Mouse (Mus musculus) intestine, postnatal 0 days (tissue): ENCODE measurements around the gene Endog. TPM values are rescaled to one million over a fixed set of nuclear protein-coding genes. Genes with fewer than 3 reads are reported as not detected.
A peak's percentile ranks its signal among the peaks of the same experiment; 100 is the strongest.
"Not testable (repeated sequence)": the region's sequence is repeated elsewhere in the genome, so short reads cannot be mapped to it uniquely, and the experiment has no call there.

Experiments used
- ATAC-seq: fragments of 200-750 bp; cut with Nextera tagmentation; 2 replicates; pipeline ENCODE4 v1.8.0; 2017; ENCODE audit warnings: mild to moderate bottlenecking, moderate TSS enrichment, moderate library complexity
- H3K27ac ChIP-seq: fragments of 300-500 bp; sonication (generic); 2 replicates; pipeline ENCODE4 v1.5.1; 2014; ENCODE audit warnings: mild to moderate bottlenecking, low read depth, low read length, moderate library complexity
- H3K27me3 ChIP-seq: fragments of 300-500 bp; sonication (generic); replicated peaks from 2 replicates; pipeline ENCODE4 v1.6.1; 2014; ENCODE audit warnings: low read length, mixed read lengths; ENCODE audit not compliant: control insufficient read depth, insufficient read depth
- H3K36me3 ChIP-seq: fragments of 300-500 bp; sonication (generic); 2 replicates; pipeline ENCODE4 v1.6.1; 2014; ENCODE audit warnings: mild to moderate bottlenecking, moderate library complexity; ENCODE audit not compliant: control insufficient read depth, insufficient read depth
- H3K4me1 ChIP-seq: fragments of 300-500 bp; sonication (generic); replicated peaks from 2 replicates; pipeline ENCODE4 v1.6.1; 2014; ENCODE audit warnings: antibody characterized with exemption, low read length, mixed read lengths; ENCODE audit not compliant: control insufficient read depth, insufficient read depth
- H3K4me2 ChIP-seq: fragments of 300-500 bp; sonication (generic); replicated peaks from 2 replicates; pipeline ENCODE4 v1.6.1; 2014; ENCODE audit warnings: low read depth, mild to moderate bottlenecking, moderate library complexity
- H3K4me3 ChIP-seq: fragments of 300-500 bp; sonication (generic); 2 replicates; pipeline ENCODE4 v1.5.1; 2014; ENCODE audit warnings: low read depth, low read length
- H3K9ac ChIP-seq: fragments of 300-500 bp; sonication (generic); 2 replicates; pipeline ENCODE4 v1.6.1; 2014; ENCODE audit warnings: mild to moderate bottlenecking, low read depth, low read length
- H3K9me3 ChIP-seq: fragments of 300-500 bp; sonication (generic); 2 replicates; pipeline ENCODE4 v1.6.1; 2016; ENCODE audit warnings: mixed run types; ENCODE audit not compliant: control insufficient read depth
- CTCF ChIP-seq: sonication (generic); IDR thresholded peaks from 2 replicates; pipeline ENCODE4 v1.5.1; 2016; ENCODE audit warnings: low read depth, mild to moderate bottlenecking, control low read depth, antibody characterized with exemption, moderate library complexity
- WGBS: fragments of 180-500 bp; shearing (Covaris S2); extraction: QIAGEN DNeasy Blood & Tissue Kit; methylation state at CpG from one replicate; pipeline ENCODE4 v1.1.7; 2014; 5-methylcytosine and 5-hydroxymethylcytosine counted together
- polyA plus RNA-seq: library from polyadenylated mRNA; unstranded; fragments of >200 nt; fragmentation: Nextera tagmentation; extraction: Ambion mirVana; gene quantifications from 2 replicates; pipeline ENCODE4 v1.2.1, GENCODE M21; 2015

Endog gene
- polyA plus RNA-seq, 1 experiment from 2014 or later = 56.3 TPM

DNA sequence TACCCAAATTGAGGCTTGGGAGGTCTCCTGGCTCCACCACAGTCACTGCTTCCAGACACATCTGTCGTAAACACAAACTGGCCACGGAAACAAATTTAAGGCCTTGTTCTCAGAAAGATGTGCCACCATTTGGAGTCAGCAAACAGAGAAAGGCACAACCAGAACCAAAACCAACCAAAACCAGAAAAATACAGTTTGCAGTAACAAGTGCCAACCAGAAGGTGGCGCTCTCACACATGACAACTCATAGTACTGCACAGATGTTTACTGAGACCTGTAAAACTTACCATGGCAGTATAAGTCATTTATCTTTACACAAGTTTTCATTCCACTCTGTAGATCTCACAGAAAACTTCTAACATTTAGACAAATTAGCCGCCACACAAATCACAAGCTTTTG lies 4.6 kb upstream of the Endog start:
- H3K27ac ChIP-seq = no peak overlapping the region
- WGBS = 57% methylated on average over 4 of the region's 4 CpGs
- H3K4me1 ChIP-seq = no peaks in the 10 kb centered on the region
- H3K4me2 ChIP-seq = no peak overlapping the region
- H3K36me3 ChIP-seq = no peaks in the 10 kb centered on the region
- H3K9ac ChIP-seq = no peak overlapping the region
- peak; percentile 58 for TF ChIP-seq CTCF
- H3K27me3 ChIP-seq = no peaks in the 10 kb centered on the region
- 0 out of 2 replicates have a peak, but pooled peaks cover 9% of the 10 kb centered on the region for H3K9me3 ChIP-seq
- no peak overlapping the region for H3K4me3 ChIP-seq
- no peak for ATAC-seq

DNA sequence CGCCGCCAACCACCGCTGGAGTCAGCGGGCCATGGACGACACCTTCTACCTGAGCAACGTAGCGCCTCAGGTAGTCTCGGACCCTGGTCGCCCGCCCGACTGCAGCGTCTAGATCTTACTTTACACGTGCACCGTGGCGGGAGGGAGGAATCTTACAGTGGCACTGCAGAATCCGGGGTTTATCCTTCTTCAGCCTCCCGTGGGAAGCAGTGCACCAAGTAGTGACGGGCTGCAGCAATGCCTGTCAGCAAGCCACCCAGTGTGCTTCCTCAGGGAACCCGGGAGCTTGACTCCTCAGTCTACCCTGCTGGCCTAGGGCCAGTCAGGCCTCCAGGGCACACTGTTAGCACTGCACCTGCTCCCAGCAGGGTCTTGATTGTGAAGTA lies 697 bp downstream of the Endog start:
- H3K9ac ChIP-seq = peak overlapping the region; percentile 77
- H3K4me3 ChIP-seq = peak overlapping the region; percentile 73
- H3K27ac ChIP-seq = peak overlapping the region; percentile 93; the same call in 1 of the 2 replicates
- no peaks in the 10 kb centered on the region for H3K27me3 ChIP-seq
- WGBS = under 1% methylated on average over 19 of the region's 19 CpGs
- peaks cover 7% of the 10 kb centered on the region; the same call in 1 of the 2 replicates for H3K4me1 ChIP-seq
- peak overlapping the region; percentile 95 for H3K4me2 ChIP-seq
- H3K9me3 ChIP-seq = 0 out of 2 replicates have a peak, but pooled peaks cover 3% of the 10 kb centered on the region
- TF ChIP-seq CTCF = no peak
- H3K36me3 ChIP-seq = peaks cover 38% of the 10 kb centered on the region
- ATAC-seq = peak; percentile 18

DNA sequence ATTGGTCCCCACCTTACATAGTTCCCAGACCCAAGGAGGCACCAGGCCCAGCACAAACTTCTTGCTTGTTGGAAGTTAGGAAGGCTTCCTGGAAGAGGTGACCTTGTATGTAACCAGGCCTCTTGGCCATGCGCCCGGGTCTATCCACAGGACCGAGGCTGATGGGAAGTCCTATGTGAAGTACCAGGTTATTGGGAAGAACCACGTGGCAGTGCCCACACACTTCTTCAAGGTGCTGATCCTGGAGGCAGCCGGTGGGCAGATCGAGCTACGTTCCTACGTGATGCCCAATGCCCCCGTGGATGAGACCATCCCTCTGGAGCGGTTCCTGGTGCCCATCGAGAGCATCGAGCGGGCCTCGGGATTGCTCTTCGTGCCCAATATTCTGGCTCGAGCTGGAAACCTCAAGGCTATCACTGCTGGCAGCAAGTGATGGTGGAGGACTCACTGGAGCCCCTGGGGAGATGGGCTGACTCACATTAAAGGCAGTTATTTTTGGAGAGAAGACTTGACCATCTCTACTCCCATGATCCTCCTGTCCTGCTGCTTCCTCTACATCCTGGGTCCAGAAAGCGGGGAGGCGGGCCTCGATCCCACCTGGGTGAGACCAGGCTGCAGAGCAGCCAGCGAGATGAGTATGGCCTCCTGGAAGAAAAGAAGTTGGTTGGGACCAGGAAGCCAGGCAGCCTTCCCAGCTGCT lies 2.4 kb downstream of the Endog start:
- WGBS = 94% methylated on average over 20 of the region's 20 CpGs
- Histone ChIP-seq H3K9ac (no peak overlapping the region), H3K4me2 (no peak overlapping the region)

DNA sequence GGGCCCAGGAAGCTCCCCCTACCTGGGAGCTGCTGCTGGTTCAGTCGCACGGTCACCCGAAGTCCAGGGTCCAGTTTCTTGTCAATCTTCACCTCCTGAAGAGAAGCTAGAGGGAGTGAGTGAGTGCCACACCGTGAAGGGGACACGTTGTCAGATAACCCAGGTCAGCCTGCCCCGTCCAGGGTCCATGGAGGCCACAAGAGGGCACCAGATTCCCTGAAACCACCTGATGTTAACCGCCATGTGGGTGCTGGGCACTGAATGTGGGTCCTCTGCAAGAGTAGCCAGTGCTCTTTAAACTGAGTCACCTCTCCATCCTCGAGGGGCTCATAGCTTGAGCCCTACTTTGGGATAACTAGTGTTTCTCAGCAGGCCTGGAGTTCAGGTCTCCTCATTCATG lies 4.6 kb downstream of the Endog start:
- H3K4me2 ChIP-seq = no peak overlapping the region
- H3K27me3 ChIP-seq = no peaks in the 10 kb centered on the region
- TF ChIP-seq CTCF = peak; percentile 59
- WGBS = 85% methylated on average over 8 of the region's 8 CpGs
- no peak overlapping the region for H3K27ac ChIP-seq
- no peaks in the 10 kb centered on the region for H3K9me3 ChIP-seq
- peaks cover 38% of the 10 kb centered on the region for H3K36me3 ChIP-seq
- H3K4me3 ChIP-seq = no peak overlapping the region
- peaks cover 7% of the 10 kb centered on the region; the same call in 1 of the 2 replicates for H3K4me1 ChIP-seq
- H3K9ac ChIP-seq = no peak overlapping the region
- ATAC-seq = no peak

More for the DNA sequence above, 2.4 kb downstream of the Endog start:
- no peak for TF ChIP-seq CTCF
- H3K36me3 ChIP-seq = peaks cover 38% of the 10 kb centered on the region
- no peak overlapping the region for H3K27ac ChIP-seq
- H3K4me1 ChIP-seq = peaks cover 7% of the 10 kb centered on the region; the same call in 1 of the 2 replicates
- H3K4me3 ChIP-seq = no peak overlapping the region
- no peak for ATAC-seq
- no peaks in the 10 kb centered on the region for H3K9me3 ChIP-seq
- no peaks in the 10 kb centered on the region for H3K27me3 ChIP-seq

DNA sequence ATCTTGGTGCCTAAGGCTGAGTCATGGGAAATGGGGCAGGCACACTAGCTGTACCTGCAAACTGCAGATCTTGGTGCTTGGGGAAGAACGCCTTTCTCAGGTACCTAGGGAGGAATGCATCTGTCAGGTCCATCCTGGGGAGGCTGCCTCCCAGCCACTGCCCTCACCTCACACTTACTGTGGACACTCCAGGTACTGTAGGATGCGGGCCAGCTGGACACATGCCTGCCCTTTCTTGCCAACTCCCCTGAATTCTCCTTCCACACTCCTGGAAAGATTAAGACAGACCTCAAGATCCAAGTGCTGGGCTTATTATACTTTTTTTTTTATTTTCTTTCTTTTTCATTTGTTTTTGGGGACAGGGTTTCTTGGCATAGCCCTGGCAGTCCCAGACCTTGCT lies 5.3 kb downstream of the Endog start:
- Histone ChIP-seq H3K9ac (no peak overlapping the region), H3K4me2 (no peak overlapping the region), H3K9me3 (no peaks in the 10 kb centered on the region), H3K36me3 (peaks cover 38% of the 10 kb centered on the region), H3K27me3 (no peaks in the 10 kb centered on the region), H3K4me1 (peaks cover 7% of the 10 kb centered on the region; the same call in 1 of the 2 replicates), H3K27ac (no peak overlapping the region), H3K4me3 (no peak overlapping the region)
- no peak for TF ChIP-seq CTCF
- no peak for ATAC-seq
- 97% methylated on average over 2 of the region's 2 CpGs for WGBS

DNA sequence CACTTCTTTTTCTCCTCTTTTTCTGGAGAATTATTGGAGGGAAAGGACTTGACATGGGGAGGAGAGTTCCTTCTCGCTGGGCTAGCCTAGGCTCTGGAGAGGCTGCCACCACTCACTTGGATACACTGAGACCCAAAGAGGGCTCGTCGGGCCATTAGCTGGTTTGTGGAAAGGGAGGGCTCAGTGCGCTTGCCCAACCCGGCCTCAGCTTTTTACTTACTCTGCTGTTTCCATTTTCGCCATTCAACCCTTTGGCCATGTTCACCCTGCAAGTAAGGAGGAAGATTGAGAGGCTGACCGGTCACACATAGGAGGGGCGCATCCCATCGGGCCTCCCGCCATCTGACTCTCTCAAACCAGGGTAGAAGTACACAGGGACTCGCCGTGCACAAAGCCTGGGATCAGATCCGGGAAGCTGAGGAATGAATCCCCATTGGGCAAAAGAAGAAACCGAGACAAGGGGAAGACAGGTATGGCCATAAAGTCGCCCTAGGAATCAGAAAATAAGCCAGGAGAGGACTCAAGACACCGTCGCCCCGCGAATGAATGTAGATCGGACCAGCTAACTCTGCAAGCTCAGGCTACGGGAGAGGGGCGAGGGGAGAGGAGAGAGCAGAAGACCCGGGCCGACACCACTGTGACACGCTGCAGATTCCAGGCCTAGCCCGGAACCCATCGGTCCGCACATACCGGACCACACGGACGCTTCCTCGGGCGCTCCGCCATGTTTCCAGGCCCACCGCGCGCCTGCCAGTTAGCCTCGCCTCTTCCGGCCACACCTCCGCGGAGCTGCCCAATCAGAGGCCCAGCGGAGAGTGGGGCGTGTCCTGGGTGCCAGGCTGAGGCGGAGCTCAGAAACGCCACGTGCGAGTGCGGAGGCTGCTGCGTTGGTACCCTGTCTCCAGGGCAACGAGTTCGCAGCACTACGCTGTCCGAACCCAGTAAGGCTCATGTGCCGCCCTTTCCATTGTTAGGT lies 6.7 kb downstream of the Endog start, which contains the start of gene Spout1:
TSS of gene Spout1 (minus strand) at position 760 of the 976 bp plus-strand sequence.
- Histone ChIP-seq H3K4me3 (peak within 1 kb of the TSS; percentile 56), H3K27me3 (no peaks in the 10 kb centered on the region), H3K9me3 (no peaks in the 10 kb centered on the region), H3K4me1 (no peaks in the 10 kb centered on the region; the same call in 1 of the 2 replicates), H3K27ac (no peak within 1 kb of the TSS), H3K4me2 (peak within 1 kb of the TSS; percentile 66), H3K36me3 (peaks cover 35% of the 10 kb centered on the region), H3K9ac (peak within 1 kb of the TSS; percentile 48)
- WGBS = 1% methylated on average over 52 of the region's 54 CpGs
- no peak for TF ChIP-seq CTCF
- peak; percentile 96 for ATAC-seq

DNA sequence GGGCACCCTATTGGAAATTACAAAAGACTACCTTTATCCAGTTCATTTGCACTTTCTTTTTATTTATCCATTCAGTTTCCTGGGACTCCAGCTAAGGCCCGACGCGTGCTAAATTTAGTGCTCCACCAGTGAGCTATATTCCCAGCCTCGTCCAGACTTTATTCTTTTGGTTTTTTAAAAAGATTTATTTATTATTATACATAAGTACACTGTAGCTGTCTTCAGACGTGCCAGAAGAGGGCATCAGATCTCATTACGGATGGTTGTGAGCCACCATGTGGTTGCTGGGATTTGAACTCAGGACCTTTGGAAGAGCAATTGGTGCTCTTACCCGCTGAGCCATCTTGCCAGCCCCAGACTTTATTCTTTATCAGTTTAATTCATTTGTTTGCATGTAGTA lies 7.4 kb downstream of the Endog start:
- ATAC-seq = peak; percentile 10; the same call in 1 of the 2 replicates
- not testable (repeated sequence) for H3K9ac ChIP-seq
- WGBS = 53% methylated on average over 7 of the region's 7 CpGs

More for the DNA sequence above, 7.4 kb downstream of the Endog start:
- Histone ChIP-seq H3K36me3 (peaks cover 29% of the 10 kb centered on the region), H3K4me3 (peak overlapping the region; percentile 56), H3K4me2 (peak overlapping the region; percentile 66)
- H3K4me1 ChIP-seq, H3K9me3 ChIP-seq, H3K27me3 ChIP-seq, H3K27ac ChIP-seq: not testable (repeated sequence)
